Mouse (Mus musculus) liver, embryonic 18 days (tissue): ENCODE data around the gene Zup1. TPM values are rescaled to one million over a fixed set of nuclear protein-coding genes. Genes with fewer than 3 reads are reported as not detected.

Experiments
- polyA plus RNA-seq: library from polyadenylated mRNA; depleted of rRNA; stranded (reverse); fragments of >200 nt; gene quantifications from 2 replicates; pipeline ENCODE4 v1.2.3, GENCODE M21; 2012; rRNA removed

The Zup1 gene
- polyA plus RNA-seq: 6.8 and 7.1 TPM in 2 replicates

GRCm38 (mm10) chr10:33950803-33951583 is at the start of gene Zup1:
TSS of gene Zup1 (minus strand) at chr10:33951269.

GRCm38 (mm10) chr10:33904530-33905481 is 46.3 kb downstream of the Zup1 start, which contains the start of gene Rsph4a:
TSS of gene Rsph4a (plus strand) at chr10:33905111.

Other genes with a start within 250 kb of the Zup1 start
- gene Sult3a2, start 164.6 kb downstream of the Zup1 start, polyA plus RNA-seq: not detected in 2 replicates
- 1.2 and 1.9 TPM in 2 replicates for gene Sult3a1, start 93.5 kb downstream of the Zup1 start, polyA plus RNA-seq
- gene Rsph4a, start 46.2 kb downstream of the Zup1 start, polyA plus RNA-seq: 0.15 and 0.20 TPM in 2 replicates
- gene Rwdd1, start 68.4 kb upstream of the Zup1 start, polyA plus RNA-seq: 22.3 and 23.1 TPM in 2 replicates
- not detected in 2 replicates for gene Trappc3l, start 86.3 kb upstream of the Zup1 start, polyA plus RNA-seq
- not detected in 2 replicates for gene Calhm4, start 93.0 kb upstream of the Zup1 start, polyA plus RNA-seq
- gene Calhm5, start 145.2 kb upstream of the Zup1 start, polyA plus RNA-seq: 0.02 and 0.04 TPM in 2 replicates
- gene Calhm6, start 176.7 kb upstream of the Zup1 start, polyA plus RNA-seq: 2.7 and 2.8 TPM in 2 replicates